Mouse (Mus musculus) heart, embryonic 14.5 days (tissue): Measurements from ENCODE around the gene Pacsin1. TPM values are rescaled to one million over a fixed set of nuclear protein-coding genes. Genes with fewer than 3 reads are reported as not detected.
A peak's percentile ranks its signal among the peaks of the same experiment; 100 is the strongest.

ENCODE experiments used
- ATAC-seq: fragments of 200-750 bp; cut with Nextera tagmentation; 2 replicates; pipeline ENCODE4 v1.8.0; 2017; ENCODE audit warnings: low read depth, moderate TSS enrichment; ENCODE audit not compliant: insufficient number of reproducible peaks, insufficient read depth, low FRiP score
- H3K27ac ChIP-seq, 2 experiments: fragments of 200-500 bp in 1 of 2; fragments of 300-500 bp in 1 of 2; sonication (generic) in 1 of 2; replicated peaks in 1 of 2; 2 replicates each; pipeline ENCODE4 v1.5.1; 2012 to 2014; ENCODE audit warnings: low read depth in 2 of 2, low read length in 2 of 2, control low read depth in 1 of 2, mild to moderate bottlenecking in 1 of 2, mixed read lengths in 1 of 2; ENCODE audit not compliant: control insufficient read depth in 1 of 2, insufficient read depth in 1 of 2
- H3K27me3 ChIP-seq: fragments of 300-500 bp; sonication (generic); 2 replicates; pipeline ENCODE4 v1.6.1; 2014; ENCODE audit warnings: mild to moderate bottlenecking, low read length, control low read depth; ENCODE audit not compliant: control insufficient read depth, insufficient read depth
- H3K36me3 ChIP-seq: fragments of 300-500 bp; sonication (generic); 2 replicates; pipeline ENCODE4 v1.6.1; 2014; ENCODE audit warnings: mild to moderate bottlenecking, control low read depth, low read length, mixed read lengths; ENCODE audit not compliant: control insufficient read depth, insufficient read depth
- H3K4me1 ChIP-seq, 2 experiments: fragments of 200-500 bp in 1 of 2; fragments of 300-500 bp in 1 of 2; sonication (generic) in 1 of 2; 2 replicates each; pipeline ENCODE4 v1.6.1; 2012 to 2014; ENCODE audit warnings: low read length in 2 of 2, control low read depth in 1 of 2, mixed read lengths in 1 of 2; ENCODE audit not compliant: control insufficient read depth in 2 of 2, insufficient read depth in 2 of 2
- H3K4me2 ChIP-seq: fragments of 300-500 bp; sonication (generic); 2 replicates; pipeline ENCODE4 v1.6.1; 2014; ENCODE audit warnings: mild to moderate bottlenecking, low read length
- H3K4me3 ChIP-seq, 2 experiments: fragments of 200-500 bp in 1 of 2; fragments of 300-500 bp in 1 of 2; sonication (generic) in 1 of 2; 2 replicates each; pipeline ENCODE4 v1.5.1; 2012 to 2014; ENCODE audit warnings: low read length in 2 of 2, mild to moderate bottlenecking in 2 of 2, control low read depth in 1 of 2, low read depth in 1 of 2, moderate library complexity in 1 of 2; ENCODE audit not compliant: control insufficient read depth in 1 of 2, insufficient read depth in 1 of 2
- H3K9ac ChIP-seq: fragments of 300-500 bp; sonication (generic); 2 replicates; pipeline ENCODE4 v1.6.1; 2014; ENCODE audit warnings: mild to moderate bottlenecking, low read length
- H3K9me3 ChIP-seq: fragments of 300-500 bp; sonication (generic); 2 replicates; pipeline ENCODE4 v1.6.1; 2016; ENCODE audit warnings: low read length, control low read depth; ENCODE audit not compliant: control insufficient read depth
- WGBS: fragments of 180-500 bp; shearing (Covaris S2); extraction: QIAGEN DNeasy Blood & Tissue Kit; methylation state at CpG from one replicate; pipeline ENCODE4 v1.1.7; 2014; 5-methylcytosine and 5-hydroxymethylcytosine counted together
- polyA plus RNA-seq: library from polyadenylated mRNA; unstranded; fragments of >200 nt; fragmentation: Nextera tagmentation; extraction: Ambion mirVana; gene quantifications from 2 replicates; pipeline ENCODE4 v1.2.1, GENCODE M21; 2014

Gene Pacsin1
- polyA plus RNA-seq, 1 experiment from 2014 or later: 0.43 TPM

DNA sequence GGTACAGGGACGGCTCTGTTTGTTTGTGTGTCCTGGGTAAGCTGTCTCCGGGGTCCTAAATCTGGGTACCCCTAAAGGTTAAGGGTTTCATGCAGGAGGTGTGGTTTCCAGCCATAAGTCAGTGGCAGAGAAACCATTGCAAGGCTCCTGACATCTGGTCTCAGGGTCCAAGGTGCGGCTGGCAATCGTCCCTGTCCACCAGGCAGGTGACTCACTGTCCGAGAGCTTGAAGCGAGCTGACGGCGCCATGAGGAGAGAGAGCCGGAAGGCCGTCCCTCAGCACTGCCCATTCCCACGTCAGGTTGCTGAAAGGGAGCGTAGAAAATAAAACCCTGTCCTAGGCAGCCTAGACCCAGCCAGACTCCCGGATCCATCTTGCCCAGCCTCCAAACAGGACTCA is 4.7 kb upstream of the Pacsin1 start:
- Histone ChIP-seq H3K27me3 (peaks cover 17% of the 10 kb centered on the region), H3K36me3 (no peaks in the 10 kb centered on the region), H3K4me1 (peaks cover 0 to 5% of the 10 kb centered on the region in 2 experiments; a peak in 3 of 4 replicates), H3K9me3 (no peaks in the 10 kb centered on the region), H3K4me3 (no peak overlapping the region), H3K9ac (no peak overlapping the region), H3K4me2 (no peak overlapping the region), H3K27ac (no peak overlapping the region)
- 69% methylated on average over 13 of the region's 13 CpGs for WGBS
- ATAC-seq: no peak

DNA sequence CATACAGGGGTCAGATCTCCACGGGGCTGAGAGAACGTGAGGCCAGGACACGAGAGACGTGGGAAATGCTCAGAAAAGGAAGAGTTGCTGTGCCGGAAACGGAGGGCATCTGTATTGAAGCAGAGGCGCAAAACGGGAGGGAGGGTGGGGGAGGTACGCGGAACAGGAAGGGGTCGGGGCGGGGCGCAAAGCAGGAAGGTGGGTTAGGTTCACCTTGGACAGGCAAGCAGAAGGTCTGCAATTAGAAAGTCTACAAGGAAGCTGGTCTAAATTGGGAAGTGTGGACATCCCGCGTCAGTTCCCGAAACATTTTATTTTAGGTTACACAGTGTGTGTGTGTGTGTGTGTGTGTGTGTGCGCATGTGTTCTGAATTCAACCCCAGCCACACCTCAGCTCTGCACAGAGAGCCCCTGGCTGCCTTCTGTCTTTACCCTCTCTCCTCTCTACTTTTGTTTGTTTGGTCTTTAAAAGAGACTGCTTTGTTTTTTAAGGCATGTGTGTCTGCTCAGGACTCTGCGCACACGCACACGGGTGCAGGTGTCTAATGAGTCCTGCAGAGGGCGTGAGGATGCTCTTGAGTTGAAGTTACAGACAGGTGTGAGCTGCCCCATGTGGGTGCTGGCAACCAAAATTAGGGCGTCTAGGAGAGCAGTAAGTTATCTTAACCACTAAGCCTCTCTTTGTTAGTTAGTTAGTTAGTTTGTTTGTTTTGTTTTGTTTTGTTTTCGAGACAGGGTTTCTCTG is 3.1 kb upstream of the Pacsin1 start:
- WGBS: 75% methylated on average over 23 of the region's 23 CpGs

GRCm38 (mm10) chr17:27653253-27653959 is 1.9 kb upstream of the Pacsin1 start:
- 45% methylated on average over 10 of the region's 10 CpGs for WGBS
- Histone ChIP-seq H3K9me3 (no peaks in the 10 kb centered on the region), H3K27ac (no peak overlapping the region), H3K27me3 (peaks cover 35% of the 10 kb centered on the region), H3K4me3 (no peak overlapping the region), H3K9ac (no peak overlapping the region), H3K36me3 (no peaks in the 10 kb centered on the region), H3K4me1 (peaks cover 6 to 14% of the 10 kb centered on the region in 2 experiments), H3K4me2 (no peak overlapping the region)
- ATAC-seq: no peak

More for the DNA sequence above, 3.1 kb upstream of the Pacsin1 start:
- H3K9me3 ChIP-seq: no peaks in the 10 kb centered on the region
- peaks cover 32% of the 10 kb centered on the region for H3K27me3 ChIP-seq
- no peak overlapping the region for H3K4me3 ChIP-seq
- ATAC-seq: no peak
- H3K9ac ChIP-seq: no peak overlapping the region
- no peak overlapping the region for H3K27ac ChIP-seq
- H3K36me3 ChIP-seq: no peaks in the 10 kb centered on the region
- peaks cover 6 to 14% of the 10 kb centered on the region in 2 experiments for H3K4me1 ChIP-seq
- H3K4me2 ChIP-seq: no peak overlapping the region

- ATAC-seq: no peak
- 4% methylated on average over 14 of the region's 14 CpGs for WGBS
- peaks cover 6 to 14% of the 10 kb centered on the region in 2 experiments for H3K4me1 ChIP-seq
These were observed 696 bp downstream of the Pacsin1 start for GRCm38 (mm10) chr17:27656011-27656399.

GRCm38 (mm10) chr17:27656414-27656813 is 1.1 kb downstream of the Pacsin1 start:
- H3K4me2 ChIP-seq: peak overlapping the region; percentile 79
- H3K9me3 ChIP-seq: no peaks in the 10 kb centered on the region
- no peak overlapping the region for H3K4me3 ChIP-seq
- H3K9ac ChIP-seq: no peak overlapping the region
- H3K36me3 ChIP-seq: no peaks in the 10 kb centered on the region
- no peak overlapping the region for H3K27ac ChIP-seq
- no peak for ATAC-seq
- H3K27me3 ChIP-seq: peaks cover 35% of the 10 kb centered on the region
- H3K4me1 ChIP-seq: peaks cover 6 to 14% of the 10 kb centered on the region in 2 experiments
- WGBS: 5% methylated on average over 5 of the region's 5 CpGs

More at GRCm38 (mm10) chr17:27656011-27656399, 696 bp downstream of the Pacsin1 start:
- H3K9me3 ChIP-seq: no peaks in the 10 kb centered on the region
- H3K27ac ChIP-seq: no peak overlapping the region
- H3K36me3 ChIP-seq: no peaks in the 10 kb centered on the region
- peak overlapping the region; percentile 79 for H3K4me2 ChIP-seq
- peak overlapping the region; percentile 13 to 45; a peak in 3 of 4 replicates for H3K4me3 ChIP-seq
- H3K9ac ChIP-seq: no peak overlapping the region
- peaks cover 35% of the 10 kb centered on the region for H3K27me3 ChIP-seq

DNA sequence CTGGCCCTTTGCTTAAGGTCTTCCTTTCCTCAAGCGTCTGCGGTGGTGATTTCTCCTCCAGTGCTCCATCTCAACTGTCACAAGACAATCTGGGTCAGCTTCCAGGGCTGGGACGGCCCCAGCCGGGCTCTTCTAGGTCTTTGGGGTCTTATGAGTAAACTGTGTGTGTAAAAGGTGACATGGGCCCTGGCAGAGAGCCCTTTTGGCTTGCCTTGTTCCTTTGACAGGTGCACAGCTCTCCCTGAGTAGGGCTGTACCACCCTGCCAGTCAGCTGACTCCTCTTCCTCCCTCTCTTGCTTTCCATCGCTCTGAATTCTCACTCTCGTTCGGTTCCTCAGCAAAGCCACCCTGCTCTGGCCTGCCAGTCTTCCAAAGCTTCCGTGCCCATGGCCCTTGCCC is 1.8 kb downstream of the Pacsin1 start:
- no peaks in the 10 kb centered on the region for H3K36me3 ChIP-seq
- no peak overlapping the region for H3K9ac ChIP-seq
- no peaks in the 10 kb centered on the region for H3K9me3 ChIP-seq
- no peak overlapping the region for H3K4me3 ChIP-seq
- H3K27me3 ChIP-seq: peaks cover 35% of the 10 kb centered on the region
- H3K4me2 ChIP-seq: no peak overlapping the region
- H3K4me1 ChIP-seq: peaks cover 6 to 14% of the 10 kb centered on the region in 2 experiments
- WGBS: 69% methylated on average over 8 of the region's 8 CpGs
- ATAC-seq: no peak
- H3K27ac ChIP-seq: no peak overlapping the region

- no peak for ATAC-seq
- H3K9me3 ChIP-seq: no peaks in the 10 kb centered on the region
- no peak overlapping the region for H3K9ac ChIP-seq
- WGBS: 68% methylated on average over 7 of the region's 7 CpGs
- no peak overlapping the region for H3K27ac ChIP-seq
- H3K4me1 ChIP-seq: peaks cover 6 to 14% of the 10 kb centered on the region in 2 experiments
- peaks cover 35% of the 10 kb centered on the region for H3K27me3 ChIP-seq
- H3K4me3 ChIP-seq: no peak overlapping the region
- no peaks in the 10 kb centered on the region for H3K36me3 ChIP-seq
- H3K4me2 ChIP-seq: no peak overlapping the region
These were observed 3.5 kb downstream of the Pacsin1 start for GRCm38 (mm10) chr17:27658767-27659166.
